Mouse (Mus musculus) neural tube, embryonic 11.5 days (tissue): ENCODE measurements around the gene Wdr26. TPM values are rescaled to one million over a fixed set of nuclear protein-coding genes. Genes with fewer than 3 reads are reported as not detected.

Experiments used
- ATAC-seq: fragments of 200-750 bp; cut with Nextera tagmentation; 2 replicates; pipeline ENCODE4 v1.8.0; 2017; ENCODE audit warnings: moderate number of reproducible peaks, mild to moderate bottlenecking, moderate TSS enrichment, moderate library complexity; ENCODE audit not compliant: insufficient read depth, low FRiP score, low TSS enrichment
- DNase-seq: peaks from one replicate; pipeline ENCODE4 v3.0.0-alpha.2; 2015; ENCODE audit warnings: low spot score
- H3K27ac ChIP-seq: fragments of 300-500 bp; sonication (generic); 2 replicates; pipeline ENCODE4 v1.5.1; 2014; ENCODE audit warnings: low read depth, mild to moderate bottlenecking, low read length
- H3K27me3 ChIP-seq: fragments of 300-500 bp; sonication (generic); 2 replicates; pipeline ENCODE4 v1.6.1; 2014; ENCODE audit warnings: mild to moderate bottlenecking, low read length, mixed read lengths; ENCODE audit not compliant: control insufficient read depth, insufficient read depth
- H3K36me3 ChIP-seq: fragments of 300-500 bp; sonication (generic); 2 replicates; pipeline ENCODE4 v1.6.1; 2014; ENCODE audit warnings: mild to moderate bottlenecking, low read length, moderate library complexity, mixed read lengths; ENCODE audit not compliant: control insufficient read depth, insufficient read depth
- H3K4me1 ChIP-seq: fragments of 300-500 bp; sonication (generic); 2 replicates; pipeline ENCODE4 v1.6.1; 2014; ENCODE audit warnings: low read length, mixed read lengths; ENCODE audit not compliant: control insufficient read depth, insufficient read depth
- H3K4me2 ChIP-seq: fragments of 300-500 bp; sonication (generic); 2 replicates; pipeline ENCODE4 v1.6.1; 2014; ENCODE audit warnings: low read depth, mild to moderate bottlenecking, moderate library complexity
- H3K4me3 ChIP-seq: fragments of 300-500 bp; sonication (generic); 2 replicates; pipeline ENCODE4 v1.5.1; 2014; ENCODE audit warnings: low read depth, low read length
- H3K9ac ChIP-seq: fragments of 300-500 bp; sonication (generic); 2 replicates; pipeline ENCODE4 v1.6.1; 2014; ENCODE audit warnings: mild to moderate bottlenecking, low read length
- H3K9me3 ChIP-seq: fragments of 300-500 bp; sonication (generic); 2 replicates; pipeline ENCODE4 v1.6.1; 2016; ENCODE audit warnings: low read length; ENCODE audit not compliant: control insufficient read depth
- WGBS: fragments of 180-500 bp; shearing (Covaris S2); extraction: QIAGEN DNeasy Blood & Tissue Kit; methylation state at CpG from one replicate; pipeline ENCODE4 v1.1.7; 2014; 5-methylcytosine and 5-hydroxymethylcytosine counted together
- polyA plus RNA-seq: library from polyadenylated mRNA; unstranded; fragments of >200 nt; fragmentation: Nextera tagmentation; extraction: Ambion mirVana; gene quantifications from 2 replicates; pipeline ENCODE4 v1.2.1, GENCODE M21; 2014

Wdr26 gene
- polyA plus RNA-seq, 1 experiment from 2014 or later, result 37.8 TPM

GRCm38 (mm10) chr1:181256689-181257584 is 45.1 kb upstream of the Wdr26 start:
- Histone ChIP-seq H3K27me3 (no peaks in the 10 kb centered on the region), H3K9ac (peak overlapping the region; percentile 63), H3K4me1 (peaks cover 10% of the 10 kb centered on the region), H3K9me3 (no peaks in the 10 kb centered on the region), H3K36me3 (no peaks in the 10 kb centered on the region), H3K4me2 (peak overlapping the region; percentile 70), H3K27ac (peak overlapping the region; percentile 53), H3K4me3 (peak overlapping the region; percentile 35)
- WGBS, result 18% methylated on average over 36 of the region's 36 CpGs
- ATAC-seq, result peak; percentile 66
- DNase-seq, result peak; percentile 54

GRCm38 (mm10) chr1:181255891-181256688 is 44.3 kb upstream of the Wdr26 start:
- Histone ChIP-seq H3K36me3 (no peaks in the 10 kb centered on the region), H3K9me3 (no peaks in the 10 kb centered on the region), H3K4me3 (peak overlapping the region; percentile 35), H3K9ac (peak overlapping the region; percentile 63), H3K27ac (peak overlapping the region; percentile 53; the same call in 1 of the 2 replicates), H3K4me1 (peaks cover 10% of the 10 kb centered on the region), H3K4me2 (peak overlapping the region; percentile 70), H3K27me3 (no peaks in the 10 kb centered on the region)
- peak; percentile 62 for DNase-seq
- peak; percentile 83 for ATAC-seq
- WGBS, result 5% methylated on average over 20 of the region's 20 CpGs

DNA sequence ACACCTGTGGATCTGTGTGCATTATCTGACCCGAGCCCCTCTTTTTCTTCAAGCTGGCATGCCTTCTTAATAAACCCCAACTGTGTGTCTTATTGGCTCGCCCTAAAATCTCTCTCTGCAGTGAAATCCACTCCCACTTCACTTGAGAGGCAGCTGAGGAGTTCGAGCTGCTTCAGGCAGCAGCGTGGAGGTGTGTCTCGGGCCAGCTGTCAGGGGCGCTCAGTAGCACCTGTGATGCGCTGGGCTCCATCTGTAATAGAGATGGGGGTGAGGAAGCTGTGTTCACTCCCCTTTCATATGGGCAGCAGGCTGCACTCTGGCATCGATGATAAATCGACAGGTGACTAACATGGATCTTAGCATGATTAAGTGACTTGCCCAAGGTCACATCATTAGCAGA is 43.6 kb upstream of the Wdr26 start:
- H3K9me3 ChIP-seq, result no peaks in the 10 kb centered on the region
- 0 out of 2 replicates have a peak overlapping the region, but pooled peaks have one; percentile 70 for H3K4me2 ChIP-seq
- H3K4me3 ChIP-seq, result no peak overlapping the region
- WGBS, result 60% methylated on average over 9 of the region's 9 CpGs
- H3K27ac ChIP-seq, result no peak overlapping the region
- H3K9ac ChIP-seq, result 0 out of 2 replicates have a peak overlapping the region, but pooled peaks have one; percentile 35
- no peaks in the 10 kb centered on the region for H3K36me3 ChIP-seq
- no peak for DNase-seq
- H3K4me1 ChIP-seq, result peaks cover 10% of the 10 kb centered on the region
- no peak for ATAC-seq
- H3K27me3 ChIP-seq, result no peaks in the 10 kb centered on the region

GRCm38 (mm10) chr1:181251624-181252023 is 39.8 kb upstream of the Wdr26 start:
- Histone ChIP-seq H3K27me3 (no peaks in the 10 kb centered on the region), H3K4me3 (no peak overlapping the region), H3K27ac (no peak overlapping the region), H3K9ac (no peak overlapping the region), H3K36me3 (no peaks in the 10 kb centered on the region), H3K4me2 (no peak overlapping the region), H3K4me1 (peaks cover 10% of the 10 kb centered on the region), H3K9me3 (no peaks in the 10 kb centered on the region)
- ATAC-seq, result no peak
- 88% methylated on average over 5 of the region's 5 CpGs for WGBS
- DNase-seq, result no peak

DNA sequence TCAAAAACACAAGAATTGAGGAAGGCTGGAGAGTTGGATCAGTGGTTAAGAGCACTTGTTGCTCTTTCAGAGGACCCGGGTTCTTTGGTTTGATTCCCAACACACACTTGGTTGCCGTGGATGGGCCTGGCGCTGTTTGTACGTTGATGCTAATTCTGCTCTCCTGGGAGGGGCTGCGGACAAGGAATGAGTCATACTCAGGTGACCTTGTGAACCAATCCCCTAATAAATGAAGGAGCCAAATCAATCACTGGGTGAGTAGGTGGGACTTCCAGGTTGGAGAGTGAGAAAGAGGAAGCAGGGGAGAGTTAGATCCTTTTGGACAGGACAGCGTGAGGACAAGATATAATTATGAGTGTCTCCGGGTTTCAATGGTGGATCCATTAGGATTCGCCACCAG is 39.2 kb upstream of the Wdr26 start:
- no peak for DNase-seq
- WGBS, result 93% methylated on average over 8 of the region's 8 CpGs
- H3K9ac ChIP-seq, result no peak overlapping the region

DNA sequence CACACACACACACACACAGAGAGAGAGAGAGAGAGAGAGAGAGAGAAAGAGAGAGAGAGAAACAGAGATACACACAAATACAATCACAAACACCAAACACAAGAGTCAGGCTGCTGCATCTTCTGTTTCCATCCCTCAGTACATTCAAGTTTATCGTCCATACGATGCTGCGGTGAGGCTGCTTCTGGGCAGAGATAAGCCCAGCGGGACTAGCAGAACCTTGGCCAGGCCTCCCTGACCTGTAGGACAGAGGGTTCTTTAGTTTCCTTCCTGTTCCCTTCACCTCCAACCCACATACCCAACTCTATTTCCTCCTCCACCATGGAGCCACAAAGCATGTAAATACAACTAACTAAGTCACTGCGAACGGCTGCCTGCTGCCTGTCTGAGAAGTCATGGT is 37.7 kb upstream of the Wdr26 start:
- Histone ChIP-seq H3K27me3 (no peaks in the 10 kb centered on the region), H3K4me1 (no peaks in the 10 kb centered on the region), H3K9me3 (no peaks in the 10 kb centered on the region), H3K9ac (no peak overlapping the region), H3K36me3 (no peaks in the 10 kb centered on the region), H3K4me2 (no peak overlapping the region), H3K27ac (no peak overlapping the region), H3K4me3 (no peak overlapping the region)
- 90% methylated on average over 6 of the region's 6 CpGs for WGBS
- DNase-seq (no peak), ATAC-seq (no peak)

More for the DNA sequence above, 39.2 kb upstream of the Wdr26 start:
- Histone ChIP-seq H3K27ac (no peak overlapping the region), H3K9me3 (no peaks in the 10 kb centered on the region), H3K4me3 (no peak overlapping the region), H3K4me1 (peaks cover 6% of the 10 kb centered on the region), H3K4me2 (no peak overlapping the region), H3K36me3 (no peaks in the 10 kb centered on the region), H3K27me3 (no peaks in the 10 kb centered on the region)
- no peak for ATAC-seq

DNA sequence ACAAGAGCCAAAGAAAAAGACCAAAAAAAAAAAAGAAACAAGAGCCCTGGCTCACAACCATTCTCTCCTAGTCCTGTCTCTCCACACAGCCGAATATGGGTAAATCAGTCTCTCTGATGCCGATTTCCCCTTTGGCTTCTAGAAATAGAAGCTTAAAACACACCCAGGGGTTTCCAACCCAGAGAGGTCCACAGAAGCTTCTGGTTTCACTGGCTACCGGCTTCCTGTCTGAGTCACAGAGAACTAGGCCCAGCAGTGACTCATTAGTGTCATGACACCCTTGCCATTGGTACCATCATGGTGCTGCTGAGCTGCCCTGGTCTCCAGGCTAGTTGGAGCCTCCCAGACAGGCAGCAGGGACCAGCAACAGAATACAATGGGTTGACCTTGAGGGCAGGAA is 35.4 kb upstream of the Wdr26 start:
- Histone ChIP-seq H3K27me3 (no peaks in the 10 kb centered on the region), H3K9ac (no peak overlapping the region), H3K4me2 (no peak overlapping the region), H3K4me1 (no peaks in the 10 kb centered on the region), H3K36me3 (no peaks in the 10 kb centered on the region), H3K27ac (no peak overlapping the region), H3K9me3 (no peaks in the 10 kb centered on the region), H3K4me3 (no peak overlapping the region)
- DNase-seq (no peak), ATAC-seq (no peak)
- 86% methylated on average over 3 of the region's 3 CpGs for WGBS

- no peak overlapping the region for H3K27ac ChIP-seq
Measured at GRCm38 (mm10) chr1:181246487-181247138, 34.8 kb upstream of the Wdr26 start.

More at GRCm38 (mm10) chr1:181246487-181247138, 34.8 kb upstream of the Wdr26 start:
- H3K9me3 ChIP-seq, result no peaks in the 10 kb centered on the region
- no peak overlapping the region for H3K4me2 ChIP-seq
- H3K9ac ChIP-seq, result no peak overlapping the region
- H3K36me3 ChIP-seq, result no peaks in the 10 kb centered on the region
- no peak for ATAC-seq
- DNase-seq, result no peak
- WGBS, result 44% methylated on average over 6 of the region's 7 CpGs
- no peaks in the 10 kb centered on the region for H3K4me1 ChIP-seq
- no peak overlapping the region for H3K4me3 ChIP-seq
- H3K27me3 ChIP-seq, result no peaks in the 10 kb centered on the region
